Mouse (Mus musculus) spleen, adult 2 months (tissue): ENCODE data around the gene Il11ra1. TPM values are rescaled to one million over a fixed set of nuclear protein-coding genes. Genes with fewer than 3 reads are reported as not detected.
"Not testable (repeated sequence)": the region's sequence is repeated elsewhere in the genome, so short reads cannot be mapped to it uniquely, and the experiment has no call there.

Experiments used
- DNase-seq, 2 experiments: peaks; one replicate each; pipeline versions ENCODE4 v3.0.0 to v3.0.0-alpha.2; 2012 to 2021; ENCODE audit warnings: low spot score in 2 of 2, low read depth in 1 of 2
- H3K27ac ChIP-seq: fragments of 200-500 bp; 2 replicates; pipeline ENCODE4 v1.5.1; 2012; ENCODE audit warnings: low read length, inconsistent platforms; ENCODE audit not compliant: insufficient read depth
- H3K27me3 ChIP-seq: fragments of 200-500 bp; 2 replicates; pipeline ENCODE4 v1.6.1; 2012; ENCODE audit warnings: mild to moderate bottlenecking, moderate library complexity, low read length, inconsistent platforms; ENCODE audit not compliant: control insufficient read depth, insufficient read depth
- H3K36me3 ChIP-seq: fragments of 200-500 bp; 2 replicates; pipeline ENCODE4 v1.6.1; 2012; ENCODE audit warnings: mild to moderate bottlenecking, low read length, inconsistent platforms; ENCODE audit not compliant: control insufficient read depth, insufficient read depth
- H3K4me1 ChIP-seq: fragments of 200-500 bp; 2 replicates; pipeline ENCODE4 v1.6.1; 2011; ENCODE audit warnings: inconsistent platforms; ENCODE audit not compliant: control insufficient read depth, insufficient read depth, insufficient read length
- H3K4me3 ChIP-seq: fragments of 200-500 bp; 2 replicates; pipeline ENCODE4 v1.5.1; 2011; ENCODE audit warnings: mild to moderate bottlenecking, inconsistent platforms; ENCODE audit not compliant: insufficient read depth, insufficient read length; ENCODE audit errors: extremely low read depth
- WGBS: fragments of 180-500 bp; shearing (Covaris S2); methylation state at CpG from one replicate; pipeline ENCODE4 v1.1.7; 2018; 5-methylcytosine and 5-hydroxymethylcytosine counted together
- polyA plus RNA-seq: library from polyadenylated mRNA; depleted of rRNA; stranded (reverse); fragments of >200 nt; gene quantifications from 2 replicates; pipeline ENCODE4 v1.2.3, GENCODE M21; 2012; rRNA removed

The Il11ra1 gene
- polyA plus RNA-seq, 1 experiment: 52.1 TPM

- not testable (repeated sequence) for DNase-seq, H3K4me3 ChIP-seq, H3K27me3 ChIP-seq, H3K27ac ChIP-seq, H3K36me3 ChIP-seq, H3K4me1 ChIP-seq
- WGBS: 55% methylated on average over 9 of the region's 9 CpGs
Observed at GRCm38 (mm10) chr4:41781271-41781670, 81.5 kb downstream of the Il11ra1 start.

- not testable (repeated sequence) for H3K27ac ChIP-seq, H3K36me3 ChIP-seq, H3K27me3 ChIP-seq, H3K4me1 ChIP-seq, H3K4me3 ChIP-seq, DNase-seq
- WGBS: 42% methylated on average over 17 of the region's 21 CpGs
Observed at GRCm38 (mm10) chr4:41781748-41782485, 82.1 kb downstream of the Il11ra1 start.

- 65% methylated on average over 4 of the region's 4 CpGs for WGBS
- not testable (repeated sequence) for H3K4me3 ChIP-seq, H3K4me1 ChIP-seq, H3K27me3 ChIP-seq, H3K27ac ChIP-seq, DNase-seq, H3K36me3 ChIP-seq
Observed at GRCm38 (mm10) chr4:41782711-41783110, 82.9 kb downstream of the Il11ra1 start.

GRCm38 (mm10) chr4:41783197-41783596 is 83.4 kb downstream of the Il11ra1 start:
- H3K4me1 ChIP-seq, H3K4me3 ChIP-seq, H3K36me3 ChIP-seq, DNase-seq, H3K27me3 ChIP-seq, H3K27ac ChIP-seq: not testable (repeated sequence)
- WGBS: 76% methylated on average over 3 of the region's 3 CpGs

Other genes starting within 250 kb of the Il11ra1 start
- gene Kif24, start 235.1 kb upstream of the Il11ra1 start, polyA plus RNA-seq: 1.6 and 1.8 TPM in 2 replicates
- gene Nudt2, start 234.8 kb upstream of the Il11ra1 start, polyA plus RNA-seq: 4.1 and 4.3 TPM in 2 replicates
- gene AI464131, start 196.9 kb upstream of the Il11ra1 start, polyA plus RNA-seq: 2.2 and 2.3 TPM in 2 replicates
- 0.15 and 0.16 TPM in 2 replicates for gene 1110017D15Rik, start 182.7 kb upstream of the Il11ra1 start, polyA plus RNA-seq
- gene Fam219a, start 130.5 kb upstream of the Il11ra1 start, polyA plus RNA-seq: 16.3 and 23.9 TPM in 2 replicates
- gene Dnaic1, start 130.2 kb upstream of the Il11ra1 start, polyA plus RNA-seq: 0.25 and 0.95 TPM in 2 replicates
- 8.7 and 8.9 TPM in 2 replicates for gene Enho, start 59.7 kb upstream of the Il11ra1 start, polyA plus RNA-seq
- gene Cntfr, start 2.9 kb upstream of the Il11ra1 start, polyA plus RNA-seq: 8.1 and 9.3 TPM in 2 replicates
- 32.8 and 46.9 TPM in 2 replicates for gene Rpp25l, start 13.5 kb downstream of the Il11ra1 start, polyA plus RNA-seq
- gene Dctn3, start 23.2 kb downstream of the Il11ra1 start, polyA plus RNA-seq: 25.4 and 25.5 TPM in 2 replicates
- gene Arid3c, start 31.2 kb downstream of the Il11ra1 start, polyA plus RNA-seq: not detected in 2 replicates
- 67.1 and 91.0 TPM in 2 replicates for gene Galt, start 55.2 kb downstream of the Il11ra1 start, polyA plus RNA-seq
- gene Sigmar1, start 56.2 kb downstream of the Il11ra1 start, polyA plus RNA-seq: 48.3 and 51.1 TPM in 2 replicates
- 8.9 and 14.1 TPM in 2 replicates for gene Ccl27a, start 74.3 kb downstream of the Il11ra1 start, polyA plus RNA-seq
- gene Gm21541, start 203.6 kb downstream of the Il11ra1 start, polyA plus RNA-seq: 4.0 and 5.7 TPM in 2 replicates
- gene Gm20878, start 241.6 kb downstream of the Il11ra1 start, polyA plus RNA-seq: 0.86 and 4.2 TPM in 2 replicates